Mouse (Mus musculus) cerebellum, adult 2 months (tissue): Measurements from ENCODE around the gene BC107364. TPM values are rescaled to one million over a fixed set of nuclear protein-coding genes. Genes with fewer than 3 reads are reported as not detected.

Source experiments
- DNase-seq, 2 experiments: peaks; one replicate each; pipeline ENCODE4 v3.0.0; 2021
- H3K27ac ChIP-seq: fragments of 200-500 bp; 2 replicates; pipeline ENCODE4 v1.5.1; 2012; ENCODE audit warnings: low read length, control low read depth, inconsistent platforms; ENCODE audit not compliant: insufficient read depth
- H3K27me3 ChIP-seq: fragments of 200-500 bp; 2 replicates; pipeline ENCODE4 v1.6.1; 2012; ENCODE audit warnings: inconsistent platforms, mild to moderate bottlenecking, low read length, moderate library complexity; ENCODE audit not compliant: control insufficient read depth, insufficient read depth
- H3K4me1 ChIP-seq: fragments of 200-500 bp; 2 replicates; pipeline ENCODE4 v1.6.1; 2011; ENCODE audit warnings: low read length; ENCODE audit not compliant: control insufficient read depth, insufficient read depth
- H3K4me3 ChIP-seq: fragments of 200-500 bp; replicated peaks from 2 replicates; pipeline ENCODE3; 2011; ENCODE audit warnings: mild to moderate bottlenecking, low read depth, low read length, control low read depth; ENCODE audit not compliant: insufficient read depth
- CTCF ChIP-seq: fragments of 200-500 bp; IDR thresholded peaks from 2 replicates; pipeline ENCODE4 v1.5.1; 2011; ENCODE audit warnings: low read depth, mild to moderate bottlenecking, control low read depth, low read length, moderate library complexity, borderline replicate concordance; ENCODE audit not compliant: insufficient read depth
- POLR2A ChIP-seq: fragments of 200-500 bp; IDR thresholded peaks from 2 replicates; pipeline ENCODE4 v1.6.1; 2011; ENCODE audit warnings: low read length, control low read depth, borderline replicate concordance; ENCODE audit not compliant: insufficient read depth
- WGBS: fragments of 180-500 bp; shearing (Covaris S2); methylation state at CpG from one replicate; pipeline ENCODE4 v1.1.7; 2018; 5-methylcytosine and 5-hydroxymethylcytosine counted together
- polyA plus RNA-seq: library from polyadenylated mRNA; depleted of rRNA; stranded (reverse); fragments of >200 nt; gene quantifications from 2 replicates; pipeline ENCODE4 v1.2.3, GENCODE M21; 2012

Gene BC107364
- polyA plus RNA-seq, 1 experiment = not detected

- DNase-seq = no peak
- 85% methylated on average over 7 of the region's 7 CpGs for WGBS
- TF ChIP-seq POLR2A (no peak), CTCF (no peak)
- Histone ChIP-seq H3K4me3 (no peak overlapping the region), H3K27me3 (no peaks in the 10 kb centered on the region; the same call in 1 of the 2 replicates), H3K27ac (no peak overlapping the region), H3K4me1 (no peaks in the 10 kb centered on the region)
Observed at GRCm38 (mm10) chr3:96417850-96418815, 34.0 kb downstream of the BC107364 start.

DNA sequence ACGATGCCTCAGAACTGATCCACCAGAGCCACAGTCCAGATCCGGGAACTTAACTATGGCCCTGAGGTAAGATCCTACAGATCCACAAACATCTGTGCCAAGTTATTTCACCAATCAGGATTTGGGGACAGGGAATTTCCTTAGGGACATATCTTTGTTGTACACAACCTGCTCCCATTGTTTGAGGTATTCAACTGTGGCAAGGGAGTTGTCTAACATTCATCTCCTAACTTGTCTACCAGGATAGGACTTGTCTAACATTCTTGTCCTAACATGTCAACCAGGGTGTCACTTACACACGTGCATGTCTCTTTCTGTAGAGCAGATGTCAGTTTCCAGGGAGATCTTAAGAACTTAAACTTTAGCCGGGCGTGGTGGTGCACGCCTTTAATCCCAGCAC is 35.5 kb downstream of the BC107364 start:
- no peak overlapping the region for H3K4me3 ChIP-seq
- H3K27me3 ChIP-seq = no peaks in the 10 kb centered on the region; the same call in 1 of the 2 replicates
- 95% methylated on average over 6 of the region's 6 CpGs for WGBS
- H3K4me1 ChIP-seq = no peaks in the 10 kb centered on the region
- no peak overlapping the region for H3K27ac ChIP-seq
- TF ChIP-seq CTCF (no peak), POLR2A (no peak)
- DNase-seq = no peak

DNA sequence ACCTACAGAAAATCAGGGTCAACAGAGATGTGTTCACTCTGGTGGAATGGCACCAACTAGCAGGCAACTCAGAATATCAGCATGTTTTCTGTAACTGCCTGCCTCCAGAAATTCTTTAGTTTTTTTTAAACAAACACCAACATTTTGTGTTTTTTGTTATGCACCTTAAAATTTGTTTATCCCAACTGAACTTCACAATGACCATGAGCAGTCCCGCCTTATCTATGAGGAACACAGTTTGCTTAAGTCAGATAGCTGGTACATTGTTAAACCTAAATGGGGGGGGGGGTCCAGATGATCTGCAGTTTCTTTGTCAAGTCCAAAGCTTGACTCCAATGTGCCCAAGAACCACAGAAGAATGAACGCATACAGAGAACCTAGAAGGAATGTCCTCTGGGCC is 36.0 kb downstream of the BC107364 start:
- no peaks in the 10 kb centered on the region for H3K4me1 ChIP-seq

DNA sequence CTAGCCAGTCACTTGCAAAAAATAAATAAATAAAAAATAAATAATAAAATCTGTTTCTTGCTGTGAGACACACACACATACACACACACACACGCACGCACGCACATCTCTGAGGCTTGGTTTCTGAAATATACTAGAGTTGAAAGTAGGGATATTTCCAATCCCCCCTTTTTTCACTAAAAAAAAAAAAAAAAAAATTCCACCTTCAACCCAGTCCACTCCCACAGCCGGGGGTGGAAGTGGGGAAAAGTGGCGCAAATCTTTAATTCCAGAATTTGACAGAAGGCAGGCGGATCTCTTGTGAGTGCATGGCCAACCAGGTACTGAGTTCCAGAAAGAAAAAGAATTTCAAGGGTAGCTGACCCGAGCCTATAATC is 37.2 kb downstream of the BC107364 start:
- Histone ChIP-seq H3K4me3 (peak overlapping the region; percentile 43), H3K27me3 (no peaks in the 10 kb centered on the region; the same call in 1 of the 2 replicates), H3K4me1 (no peaks in the 10 kb centered on the region), H3K27ac (no peak overlapping the region)
- no peak for DNase-seq
- TF ChIP-seq POLR2A (no peak), CTCF (no peak)
- 57% methylated on average over 7 of the region's 7 CpGs for WGBS

More for the DNA sequence above, 36.0 kb downstream of the BC107364 start:
- no peak overlapping the region for H3K4me3 ChIP-seq
- TF ChIP-seq POLR2A (no peak), CTCF (no peak)
- 99% methylated on average over 2 of the region's 2 CpGs for WGBS
- DNase-seq = no peak
- no peaks in the 10 kb centered on the region; the same call in 1 of the 2 replicates for H3K27me3 ChIP-seq
- no peak overlapping the region for H3K27ac ChIP-seq

DNA sequence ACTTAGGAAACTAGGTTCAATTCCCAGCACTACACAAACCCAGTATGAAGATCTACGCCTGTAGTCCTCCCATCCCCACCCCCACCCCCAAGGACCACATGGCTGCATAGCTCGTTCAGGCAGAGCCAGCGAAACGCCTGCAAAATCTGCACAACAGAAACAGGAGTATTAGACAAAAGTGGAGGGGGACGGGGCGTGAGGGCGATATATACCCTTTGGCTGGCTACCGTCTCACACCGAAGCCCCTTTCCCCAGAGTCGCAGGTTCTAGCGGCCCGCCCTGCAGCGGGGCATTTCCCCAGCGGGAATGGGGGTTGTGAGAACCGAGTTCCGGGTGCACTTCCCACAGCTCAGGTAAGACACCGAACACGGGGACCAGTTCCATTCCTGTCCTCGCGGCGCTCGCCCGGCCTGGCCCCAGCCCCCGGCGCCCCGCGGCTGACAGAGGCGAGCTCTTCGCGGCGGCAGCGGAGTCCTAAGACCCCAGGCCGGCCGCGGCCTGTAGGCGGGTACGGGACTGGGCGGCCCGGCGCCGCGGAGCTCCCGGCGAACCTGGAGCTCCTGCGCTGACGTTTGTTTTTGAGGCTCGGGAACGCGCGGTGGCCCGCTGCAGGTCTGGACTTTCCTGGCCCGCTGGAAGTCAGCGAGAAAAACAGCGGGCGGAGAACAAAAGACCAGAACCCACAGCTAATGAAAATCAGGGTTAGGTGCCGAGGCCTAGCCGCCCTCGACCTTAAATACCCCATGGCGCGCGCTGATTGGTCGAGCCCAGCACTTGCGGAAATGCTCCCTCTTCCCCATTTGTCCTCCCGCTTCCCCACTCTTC is 37.8 kb downstream of the BC107364 start:
- TF ChIP-seq CTCF = no peak
- TF ChIP-seq POLR2A = 0 out of 2 replicates have a peak, but pooled peaks have one; percentile 10
- Histone ChIP-seq H3K27ac (no peak overlapping the region), H3K4me3 (peak overlapping the region; percentile 43), H3K27me3 (no peaks in the 10 kb centered on the region; the same call in 1 of the 2 replicates), H3K4me1 (no peaks in the 10 kb centered on the region)
- WGBS = 4% methylated on average over 64 of the region's 64 CpGs
- peak; percentile 60 to 68 for DNase-seq

GRCm38 (mm10) chr3:96413581-96414125 is 38.5 kb downstream of the BC107364 start:
- 88% methylated on average over 9 of the region's 9 CpGs for WGBS
- H3K27ac ChIP-seq = no peak overlapping the region
- TF ChIP-seq CTCF (no peak), POLR2A (no peak)

GRCm38 (mm10) chr3:96411821-96412220 is 40.3 kb downstream of the BC107364 start:
- TF ChIP-seq CTCF (no peak), POLR2A (no peak)
- Histone ChIP-seq H3K4me3 (no peak overlapping the region), H3K27ac (no peak overlapping the region), H3K27me3 (peaks cover 2% of the 10 kb centered on the region; the same call in 1 of the 2 replicates), H3K4me1 (no peaks in the 10 kb centered on the region)
- WGBS = 86% methylated on average over 3 of the region's 3 CpGs
- DNase-seq = no peak

More at GRCm38 (mm10) chr3:96413581-96414125, 38.5 kb downstream of the BC107364 start:
- no peak for DNase-seq
- H3K4me1 ChIP-seq = no peaks in the 10 kb centered on the region
- no peak overlapping the region for H3K4me3 ChIP-seq
- peaks cover 2% of the 10 kb centered on the region; the same call in 1 of the 2 replicates for H3K27me3 ChIP-seq
